Mouse (Mus musculus) heart, embryonic 16.5 days (tissue): ENCODE results near the gene Ctsw. TPM values are rescaled to one million over a fixed set of nuclear protein-coding genes. Genes with fewer than 3 reads are reported as not detected.
A peak's percentile ranks its signal among the peaks of the same experiment; 100 is the strongest.

Experiments used
- ATAC-seq: fragments of 200-750 bp; cut with Nextera tagmentation; replicated peaks from 2 replicates; pipeline ENCODE4 v1.8.0; 2017; ENCODE audit warnings: moderate number of reproducible peaks; ENCODE audit not compliant: insufficient read depth, low FRiP score; ENCODE audit errors: extremely low read depth
- H3K27ac ChIP-seq: fragments of 300-500 bp; sonication (generic); 2 replicates; pipeline ENCODE4 v1.5.1; 2014; ENCODE audit warnings: mild to moderate bottlenecking, low read length, control low read depth, moderate library complexity
- H3K27me3 ChIP-seq: fragments of 300-500 bp; sonication (generic); 2 replicates; pipeline ENCODE4 v1.6.1; 2014; ENCODE audit warnings: low read length, mixed read lengths; ENCODE audit not compliant: control insufficient read depth, insufficient read depth
- H3K36me3 ChIP-seq: fragments of 300-500 bp; sonication (generic); 2 replicates; pipeline ENCODE4 v1.6.1; 2014; ENCODE audit not compliant: control insufficient read depth, insufficient read depth
- H3K4me1 ChIP-seq: fragments of 300-500 bp; sonication (generic); 2 replicates; pipeline ENCODE4 v1.6.1; 2014; ENCODE audit warnings: low read length, mixed read lengths; ENCODE audit not compliant: control insufficient read depth, insufficient read depth
- H3K4me2 ChIP-seq: fragments of 300-500 bp; sonication (generic); 2 replicates; pipeline ENCODE4 v1.6.1; 2014; ENCODE audit warnings: low read depth, mild to moderate bottlenecking, control low read depth, low read length
- H3K4me3 ChIP-seq: fragments of 300-500 bp; sonication (generic); 2 replicates; pipeline ENCODE4 v1.5.1; 2014; ENCODE audit warnings: mild to moderate bottlenecking, control low read depth, low read length
- H3K9ac ChIP-seq: fragments of 300-500 bp; sonication (generic); 2 replicates; pipeline ENCODE4 v1.6.1; 2014; ENCODE audit warnings: low read length, control low read depth
- H3K9me3 ChIP-seq: fragments of 300-500 bp; sonication (generic); replicated peaks from 2 replicates; pipeline ENCODE4 v1.6.1; 2016; ENCODE audit warnings: low read length; ENCODE audit not compliant: control insufficient read depth
- WGBS: fragments of 180-500 bp; shearing (Covaris S2); extraction: QIAGEN DNeasy Blood & Tissue Kit; methylation state at CpG from one replicate; pipeline ENCODE4 v1.1.7; 2014; 5-methylcytosine and 5-hydroxymethylcytosine counted together
- polyA plus RNA-seq: library from polyadenylated mRNA; unstranded; fragments of >200 nt; fragmentation: Nextera tagmentation; extraction: Ambion mirVana; gene quantifications from 2 replicates; pipeline ENCODE4 v1.2.1, GENCODE M21; 2015

Gene Ctsw
- polyA plus RNA-seq, 1 experiment from 2014 or later: 7.4 TPM

DNA sequence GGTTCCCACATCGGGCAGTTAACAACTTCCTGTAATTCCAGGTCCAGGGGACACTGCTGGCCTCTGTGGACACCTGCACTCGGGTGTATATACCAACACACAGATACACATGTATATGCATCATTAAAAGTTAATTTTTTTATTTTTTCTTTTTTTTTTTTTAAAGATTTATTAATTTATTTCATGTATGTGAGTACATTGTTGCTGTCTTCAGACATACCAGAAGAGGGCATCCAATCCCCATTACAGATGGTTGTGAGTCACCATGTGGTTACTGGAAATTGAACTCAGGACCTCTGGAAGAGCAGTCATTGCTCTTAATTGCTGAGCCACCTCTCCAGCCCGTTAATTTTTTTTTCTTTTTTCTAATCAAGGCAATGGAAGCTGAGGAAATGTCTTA lies 4.5 kb upstream of the Ctsw start:
- 77% methylated on average over 3 of the region's 3 CpGs for WGBS
- H3K36me3 ChIP-seq: no peaks in the 10 kb centered on the region; the same call in 1 of the 2 replicates
- no peak overlapping the region for H3K27ac ChIP-seq
- H3K9ac ChIP-seq: no peak overlapping the region
- H3K4me3 ChIP-seq: no peak overlapping the region
- ATAC-seq: no peak
- peaks cover 8% of the 10 kb centered on the region for H3K4me1 ChIP-seq
- no peak overlapping the region for H3K4me2 ChIP-seq
- H3K27me3 ChIP-seq: no peaks in the 10 kb centered on the region
- H3K9me3 ChIP-seq: no peaks in the 10 kb centered on the region

DNA sequence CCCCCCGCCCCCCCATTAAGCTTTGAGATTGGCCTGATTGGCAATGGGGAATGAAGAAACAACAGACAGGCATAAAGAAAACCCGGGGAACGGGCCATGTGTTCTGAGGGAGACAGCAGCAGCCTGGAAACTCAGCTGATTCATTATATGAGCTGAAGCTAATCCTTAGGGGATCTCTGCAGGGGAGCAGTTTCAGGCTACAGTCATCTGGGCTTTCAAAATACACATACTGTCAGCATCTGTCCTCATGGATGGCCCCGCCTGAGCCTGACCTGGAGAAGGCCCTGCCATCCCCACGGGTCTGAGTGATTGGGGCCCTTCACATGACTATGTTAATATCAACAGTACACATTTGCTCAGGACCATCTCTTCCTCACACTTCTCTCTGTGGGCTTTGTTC lies 3.5 kb upstream of the Ctsw start:
- Histone ChIP-seq H3K4me1 (peaks cover 8% of the 10 kb centered on the region), H3K9ac (no peak overlapping the region), H3K27ac (no peak overlapping the region), H3K4me2 (no peak overlapping the region), H3K27me3 (no peaks in the 10 kb centered on the region), H3K9me3 (no peaks in the 10 kb centered on the region), H3K36me3 (peaks cover 6% of the 10 kb centered on the region; the same call in 1 of the 2 replicates), H3K4me3 (no peak overlapping the region)
- no peak for ATAC-seq
- WGBS: 49% methylated on average over 5 of the region's 5 CpGs

DNA sequence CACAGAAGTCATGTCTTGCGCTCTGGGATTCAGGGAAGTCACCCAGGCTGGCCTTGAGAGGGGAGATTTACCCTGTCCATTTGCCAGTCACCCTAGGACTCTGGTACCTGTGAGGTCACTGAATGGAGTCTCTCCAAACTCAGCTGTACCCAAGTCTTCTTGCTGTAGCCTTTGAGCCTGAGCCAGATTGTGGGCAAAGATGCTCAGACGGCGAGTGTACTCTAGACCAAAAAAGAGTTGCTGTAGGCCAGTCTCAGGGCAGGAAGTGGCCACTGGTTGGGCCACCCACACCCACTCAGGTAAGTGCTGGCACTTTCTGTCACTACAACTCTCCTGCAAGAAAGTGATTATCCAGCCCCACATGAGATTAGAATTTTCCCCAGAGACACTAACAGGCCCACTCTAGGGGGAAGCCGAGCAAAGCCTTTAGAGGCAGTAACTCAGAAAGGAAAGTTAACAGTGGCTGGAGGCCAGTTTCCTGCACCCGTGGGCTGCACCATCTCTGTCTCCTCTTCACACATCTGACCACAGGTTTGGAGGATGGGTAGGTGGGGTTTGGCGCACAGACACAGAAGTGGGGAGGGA lies 1.3 kb downstream of the Ctsw start:
- 81% methylated on average over 6 of the region's 6 CpGs for WGBS
- Histone ChIP-seq H3K27me3 (no peaks in the 10 kb centered on the region), H3K27ac (no peak overlapping the region), H3K36me3 (peaks cover 33% of the 10 kb centered on the region), H3K4me2 (no peak overlapping the region), H3K4me1 (peaks cover 10% of the 10 kb centered on the region), H3K4me3 (no peak overlapping the region), H3K9ac (no peak overlapping the region), H3K9me3 (no peaks in the 10 kb centered on the region)
- no peak for ATAC-seq

DNA sequence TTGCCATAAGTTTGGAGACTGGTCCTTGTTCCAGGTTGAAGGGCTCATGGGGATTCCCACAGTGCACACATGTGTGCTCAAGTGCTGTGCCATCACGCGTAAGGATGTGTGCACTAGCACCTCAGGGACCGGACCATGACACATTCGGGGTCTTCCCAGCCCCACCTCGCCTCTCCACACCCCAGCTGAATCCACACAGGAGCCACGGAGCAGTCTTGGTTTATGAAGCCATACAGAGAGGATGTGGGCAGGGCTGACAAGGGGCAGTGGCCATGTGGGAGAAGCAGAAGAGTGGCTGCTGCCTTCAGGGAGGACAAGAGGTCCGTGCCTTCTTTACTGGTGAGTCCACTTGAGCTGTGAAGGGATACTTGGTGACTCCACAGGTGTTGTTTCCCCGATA lies 3.3 kb downstream of the Ctsw start:
- Histone ChIP-seq H3K27ac (peak overlapping the region; percentile 93), H3K4me2 (peak overlapping the region; percentile 58), H3K4me1 (peaks cover 18% of the 10 kb centered on the region), H3K4me3 (peak overlapping the region; percentile 49), H3K9ac (peak overlapping the region; percentile 75; the same call in 1 of the 2 replicates), H3K9me3 (no peaks in the 10 kb centered on the region), H3K36me3 (peaks cover 33% of the 10 kb centered on the region), H3K27me3 (no peaks in the 10 kb centered on the region)
- no peak for ATAC-seq
- 95% methylated on average over 8 of the region's 8 CpGs for WGBS

DNA sequence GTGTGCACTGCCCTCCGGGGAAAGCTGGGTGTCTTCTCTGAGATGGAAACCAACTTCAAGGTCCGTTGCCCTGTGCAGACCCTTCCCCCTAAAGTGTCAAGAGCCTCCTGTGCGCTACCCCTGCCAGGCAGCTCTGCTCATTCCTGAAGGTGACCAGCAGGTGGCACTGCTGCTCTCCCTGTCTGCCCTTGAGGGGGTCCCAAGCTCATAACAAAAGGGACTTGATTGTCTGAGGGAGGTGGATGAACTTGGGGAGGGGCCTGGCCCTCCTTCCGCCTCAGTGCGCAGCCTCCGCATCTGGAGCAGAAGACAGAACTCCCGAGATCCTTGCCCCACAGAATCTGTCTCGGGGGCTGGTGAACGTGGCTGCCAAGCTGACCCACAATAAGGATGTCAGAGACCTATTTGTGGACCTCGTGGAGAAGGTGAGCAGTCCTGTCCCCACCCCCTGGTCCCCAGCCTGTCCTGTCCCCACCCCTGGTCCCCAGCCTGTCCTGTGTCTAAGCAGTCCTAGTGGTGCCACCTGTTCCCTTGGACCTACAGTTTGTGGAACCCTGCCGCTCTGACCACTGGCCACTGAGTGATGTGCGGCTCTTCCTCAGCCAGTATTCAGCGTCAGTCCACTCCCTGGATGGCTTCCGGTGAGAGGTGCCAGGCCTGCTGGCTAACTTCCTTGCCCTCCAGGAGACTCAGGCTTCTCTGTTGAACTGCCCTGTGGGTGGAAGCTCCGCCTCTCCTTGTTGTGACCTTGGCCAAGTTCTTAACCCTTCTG lies 4.3 kb downstream of the Ctsw start:
- Histone ChIP-seq H3K27me3 (no peaks in the 10 kb centered on the region), H3K9ac (peak overlapping the region; percentile 75), H3K9me3 (no peaks in the 10 kb centered on the region), H3K4me3 (peak overlapping the region; percentile 49), H3K27ac (peak overlapping the region; percentile 93), H3K4me2 (peak overlapping the region; percentile 58), H3K36me3 (peaks cover 33% of the 10 kb centered on the region), H3K4me1 (peaks cover 18% of the 10 kb centered on the region)
- 33% methylated on average over 15 of the region's 15 CpGs for WGBS
- peak; percentile 66 for ATAC-seq

DNA sequence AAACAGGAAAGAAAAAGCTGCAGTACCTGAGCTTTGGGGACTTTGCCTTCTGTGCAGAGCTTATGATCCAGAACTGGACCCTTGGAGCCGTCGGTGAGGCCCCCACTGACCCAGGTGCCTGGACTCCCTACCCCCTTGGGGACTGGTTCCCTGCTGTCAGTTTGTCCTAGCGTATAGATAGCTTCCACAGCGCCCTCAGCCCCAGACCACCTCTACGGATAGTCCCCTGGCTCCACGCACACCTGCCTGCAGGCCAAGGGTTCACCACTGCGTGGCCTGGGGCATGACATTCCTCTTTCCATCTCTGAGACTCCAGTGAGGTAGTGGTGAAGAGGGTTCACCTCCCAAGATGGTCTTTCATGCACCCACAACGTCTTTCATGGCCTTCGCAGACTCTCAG lies 5.1 kb downstream of the Ctsw start:
- Histone ChIP-seq H3K4me1 (peaks cover 19% of the 10 kb centered on the region), H3K27ac (no peak overlapping the region), H3K4me2 (no peak overlapping the region), H3K36me3 (peaks cover 33% of the 10 kb centered on the region), H3K4me3 (no peak overlapping the region), H3K9me3 (no peaks in the 10 kb centered on the region), H3K27me3 (no peaks in the 10 kb centered on the region), H3K9ac (no peak overlapping the region)
- 89% methylated on average over 9 of the region's 9 CpGs for WGBS
- ATAC-seq: no peak

DNA sequence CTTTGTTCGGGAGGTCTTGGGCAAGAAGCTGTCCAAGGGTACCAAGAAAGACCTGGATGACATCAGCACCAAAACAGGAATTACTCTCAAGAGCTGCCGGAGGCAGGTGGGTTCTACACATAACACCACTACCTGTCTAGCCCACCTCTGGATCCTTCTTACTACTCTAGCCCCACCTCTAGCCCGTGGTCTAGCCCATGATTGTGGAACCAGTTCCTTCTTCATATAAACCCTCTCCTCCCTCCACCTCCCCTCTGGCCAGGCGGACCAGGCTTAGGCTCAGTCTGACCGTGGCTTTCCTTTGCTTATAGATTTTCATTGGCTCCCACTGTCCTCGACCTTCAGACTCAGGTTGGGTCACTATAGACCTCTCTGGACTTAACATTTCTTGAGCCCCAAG lies 6.9 kb downstream of the Ctsw start:
- no peak overlapping the region for H3K27ac ChIP-seq
- H3K4me2 ChIP-seq: peak overlapping the region; percentile 93
- ATAC-seq: no peak
- WGBS: 84% methylated on average over 6 of the region's 6 CpGs
- H3K4me1 ChIP-seq: peaks cover 26% of the 10 kb centered on the region
- peaks cover 25% of the 10 kb centered on the region for H3K36me3 ChIP-seq
- H3K9ac ChIP-seq: peak overlapping the region; percentile 88
- H3K27me3 ChIP-seq: no peaks in the 10 kb centered on the region
- H3K4me3 ChIP-seq: peak overlapping the region; percentile 87
- no peaks in the 10 kb centered on the region for H3K9me3 ChIP-seq

DNA sequence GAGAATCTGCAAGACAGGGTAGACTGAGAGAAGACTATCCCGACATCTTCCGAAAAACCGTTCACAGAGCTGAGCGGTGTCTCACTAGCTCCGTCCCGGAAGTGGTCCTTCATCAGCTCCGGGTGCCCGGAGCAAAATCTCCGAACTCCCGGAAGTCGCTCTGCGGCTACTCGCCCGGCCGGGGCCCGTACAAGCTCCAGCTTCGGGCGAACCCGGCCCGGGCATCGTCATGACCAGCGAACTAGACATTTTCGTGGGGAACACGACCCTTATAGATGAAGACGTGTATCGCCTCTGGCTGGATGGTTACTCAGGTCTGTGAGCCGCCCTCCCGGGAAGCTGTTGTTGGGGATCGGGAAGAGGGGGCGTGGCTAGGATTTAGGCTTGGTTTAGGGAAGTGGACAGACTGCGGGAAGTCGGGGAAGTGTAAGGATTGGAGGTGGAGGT lies 7.8 kb downstream of the Ctsw start, which contains the start of gene Fibp:
Fibp (plus strand) TSS at position 151 of the 447 bp plus-strand sequence.
- H3K9me3 ChIP-seq: no peaks in the 10 kb centered on the region
- peaks cover 16% of the 10 kb centered on the region for H3K36me3 ChIP-seq
- no peaks in the 10 kb centered on the region for H3K27me3 ChIP-seq
- peak; percentile 26; the same call in 1 of the 2 replicates for ATAC-seq
- peak within 1 kb of the TSS; percentile 78 for H3K27ac ChIP-seq
- peak within 1 kb of the TSS; percentile 93 for H3K4me2 ChIP-seq
- peak within 1 kb of the TSS; percentile 88 for H3K9ac ChIP-seq
- H3K4me1 ChIP-seq: peaks cover 36% of the 10 kb centered on the region
- peak within 1 kb of the TSS; percentile 87 for H3K4me3 ChIP-seq
- WGBS: 0% methylated on average over 32 of the region's 32 CpGs

DNA sequence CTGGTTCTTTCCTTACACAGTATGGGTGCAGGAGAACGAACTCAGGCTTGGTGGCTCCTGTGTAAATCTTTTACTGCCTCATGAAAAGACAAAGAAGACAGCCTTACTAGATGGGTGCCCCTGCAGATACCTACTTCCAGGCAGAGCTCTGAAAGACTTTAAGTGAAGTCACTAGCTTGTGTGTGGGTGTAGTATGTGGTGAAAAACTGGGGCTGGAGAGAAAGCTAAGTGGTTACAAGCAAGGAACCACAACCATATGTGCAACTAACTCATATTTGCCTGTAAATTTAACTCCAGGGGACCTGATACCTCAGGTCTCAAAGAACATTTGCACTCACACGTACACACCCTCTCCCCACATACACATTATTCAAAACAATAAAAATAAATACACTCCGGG lies 8.4 kb downstream of the Ctsw start:
- Histone ChIP-seq H3K9me3 (no peaks in the 10 kb centered on the region), H3K4me1 (peaks cover 41% of the 10 kb centered on the region), H3K36me3 (peaks cover 10% of the 10 kb centered on the region), H3K9ac (peak overlapping the region; percentile 88), H3K27me3 (no peaks in the 10 kb centered on the region), H3K27ac (peak overlapping the region; percentile 58; the same call in 1 of the 2 replicates), H3K4me2 (peak overlapping the region; percentile 93), H3K4me3 (peak overlapping the region; percentile 87)
- no peak for ATAC-seq
- 25% methylated on average over 3 of the region's 3 CpGs for WGBS
